Mouse (Mus musculus): ENCODE results near the gene Mrps24. TPM values are rescaled to one million over a fixed set of nuclear protein-coding genes. Genes with fewer than 3 reads are reported as not detected.

Mrps24 gene
- polyA plus RNA-seq (2011; ENCODE audit: insufficient read depth, insufficient read length, low read depth, missing spikeins) = 61.8 and 69.3 TPM in 2 replicates

GRCm38 (mm10) chr11:5715630-5716105 lies at the start of gene Mrps24:
Gene Mrps24 (minus strand): TSS chr11:5715680.
- no peaks in the 10 kb centered on the region for H3K36me3 ChIP-seq (ENCODE audit: control insufficient read depth, insufficient read depth, low read length, poor library complexity, severe bottlenecking)
- peak within 1 kb of the TSS; percentile 15; the same call in 1 of the 2 replicates for H3K9ac ChIP-seq (ENCODE audit: low read depth, poor library complexity, severe bottlenecking)

GRCm38 (mm10) chr11:5762633-5762982 lies 47.1 kb upstream of the Mrps24 start:
- H3K27me3 ChIP-seq (ENCODE audit: control insufficient read depth, insufficient read depth, low read length, poor library complexity, severe bottlenecking) = no peaks in the 10 kb centered on the region
- no peaks in the 10 kb centered on the region for H3K4me1 ChIP-seq (ENCODE audit: control insufficient read depth, insufficient read depth, low read length)
- H3K9me3 ChIP-seq (replicated peaks; ENCODE audit: control insufficient read depth, insufficient read depth, low read length, poor library complexity, severe bottlenecking) = no peaks in the 10 kb centered on the region
- peak overlapping the region; percentile 81 for H3K4me3 ChIP-seq (ENCODE audit: low read depth, low read length)
- peak overlapping the region; percentile 55 for H3K27ac ChIP-seq (ENCODE audit: insufficient read depth, low read length)
- TF ChIP-seq EP300 (IDR thresholded peaks at IDR 0.05; ENCODE audit: insufficient read depth, low read depth, low read length) (no peak), POLR2A (IDR thresholded peaks at IDR 0.05; ENCODE audit: insufficient read depth, low read length) (no peak), CTCF (IDR thresholded peaks at IDR 0.05; ENCODE audit: low read depth, low read length) (no peak)
- H3K9ac ChIP-seq (ENCODE audit: low read depth, poor library complexity, severe bottlenecking) = peak overlapping the region; percentile 67
- H3K36me3 ChIP-seq (ENCODE audit: control insufficient read depth, insufficient read depth, low read length, poor library complexity, severe bottlenecking) = peaks cover 8% of the 10 kb centered on the region

More at GRCm38 (mm10) chr11:5715630-5716105, at the start of gene Mrps24:
- no peak within 1 kb of the TSS for H3K27ac ChIP-seq (ENCODE audit: insufficient read depth, low read length)
- H3K27me3 ChIP-seq (ENCODE audit: control insufficient read depth, insufficient read depth, low read length, poor library complexity, severe bottlenecking) = no peaks in the 10 kb centered on the region
- TF ChIP-seq CTCF (IDR thresholded peaks at IDR 0.05; ENCODE audit: low read depth, low read length) = no peak
- TF ChIP-seq POLR2A (IDR thresholded peaks at IDR 0.05; ENCODE audit: insufficient read depth, low read length) = no peak
- TF ChIP-seq EP300 (IDR thresholded peaks at IDR 0.05; ENCODE audit: insufficient read depth, low read depth, low read length) = no peak
- H3K9me3 ChIP-seq (replicated peaks; ENCODE audit: control insufficient read depth, insufficient read depth, low read length, poor library complexity, severe bottlenecking) = no peaks in the 10 kb centered on the region
- peaks cover 5% of the 10 kb centered on the region for H3K4me1 ChIP-seq (ENCODE audit: control insufficient read depth, insufficient read depth, low read length)
- peak within 1 kb of the TSS; percentile 6; the same call in 1 of the 2 replicates for H3K4me3 ChIP-seq (ENCODE audit: low read depth, low read length)

- H3K4me1 ChIP-seq (ENCODE audit: control insufficient read depth, insufficient read depth, low read length) = no peaks in the 10 kb centered on the region
Measured at GRCm38 (mm10) chr11:5761820-5762632, 46.5 kb upstream of the Mrps24 start, which contains the start of gene Urgcp. Gene Urgcp (minus strand): TSS chr11:5762376.

GRCm38 (mm10) chr11:5753755-5754154 lies 38.3 kb upstream of the Mrps24 start:
- Histone ChIP-seq H3K4me1 (ENCODE audit: control insufficient read depth, insufficient read depth, low read length) (no peaks in the 10 kb centered on the region), H3K27me3 (ENCODE audit: control insufficient read depth, insufficient read depth, low read length, poor library complexity, severe bottlenecking) (no peaks in the 10 kb centered on the region), H3K9ac (ENCODE audit: low read depth, poor library complexity, severe bottlenecking) (no peak overlapping the region), H3K9me3 (replicated peaks; ENCODE audit: control insufficient read depth, insufficient read depth, low read length, poor library complexity, severe bottlenecking) (peaks cover 10% of the 10 kb centered on the region), H3K4me3 (ENCODE audit: low read depth, low read length) (no peak overlapping the region), H3K36me3 (ENCODE audit: control insufficient read depth, insufficient read depth, low read length, poor library complexity, severe bottlenecking) (no peaks in the 10 kb centered on the region), H3K27ac (ENCODE audit: insufficient read depth, low read length) (no peak overlapping the region)
- TF ChIP-seq POLR2A (IDR thresholded peaks at IDR 0.05; ENCODE audit: insufficient read depth, low read length) (no peak), CTCF (IDR thresholded peaks at IDR 0.05; ENCODE audit: low read depth, low read length) (no peak), EP300 (IDR thresholded peaks at IDR 0.05; ENCODE audit: insufficient read depth, low read depth, low read length) (peak; percentile 53; the same call in 1 of the 2 replicates)

More at GRCm38 (mm10) chr11:5761820-5762632, 46.5 kb upstream of the Mrps24 start, which contains the start of gene Urgcp:
- peak within 1 kb of the TSS; percentile 81 for H3K4me3 ChIP-seq (ENCODE audit: low read depth, low read length)
- peak within 1 kb of the TSS; percentile 55 for H3K27ac ChIP-seq (ENCODE audit: insufficient read depth, low read length)
- H3K27me3 ChIP-seq (ENCODE audit: control insufficient read depth, insufficient read depth, low read length, poor library complexity, severe bottlenecking) = no peaks in the 10 kb centered on the region
- H3K36me3 ChIP-seq (ENCODE audit: control insufficient read depth, insufficient read depth, low read length, poor library complexity, severe bottlenecking) = peaks cover 7% of the 10 kb centered on the region; the same call in 1 of the 2 replicates
- TF ChIP-seq CTCF (IDR thresholded peaks at IDR 0.05; ENCODE audit: low read depth, low read length) (no peak), EP300 (IDR thresholded peaks at IDR 0.05; ENCODE audit: insufficient read depth, low read depth, low read length) (0 out of 2 replicates have a peak, but pooled peaks have one; percentile 12), POLR2A (IDR thresholded peaks at IDR 0.05; ENCODE audit: insufficient read depth, low read length) (peak; percentile 56)
- H3K9ac ChIP-seq (ENCODE audit: low read depth, poor library complexity, severe bottlenecking) = peak within 1 kb of the TSS; percentile 67
- no peaks in the 10 kb centered on the region for H3K9me3 ChIP-seq (replicated peaks; ENCODE audit: control insufficient read depth, insufficient read depth, low read length, poor library complexity, severe bottlenecking)

- TF ChIP-seq CTCF (IDR thresholded peaks at IDR 0.05; ENCODE audit: low read depth, low read length) (no peak), EP300 (IDR thresholded peaks at IDR 0.05; ENCODE audit: insufficient read depth, low read depth, low read length) (no peak), POLR2A (IDR thresholded peaks at IDR 0.05; ENCODE audit: insufficient read depth, low read length) (no peak)
Measured at GRCm38 (mm10) chr11:5744951-5745350, 29.5 kb upstream of the Mrps24 start.

More at GRCm38 (mm10) chr11:5744951-5745350, 29.5 kb upstream of the Mrps24 start:
- H3K36me3 ChIP-seq (ENCODE audit: control insufficient read depth, insufficient read depth, low read length, poor library complexity, severe bottlenecking) = no peaks in the 10 kb centered on the region
- H3K4me1 ChIP-seq (ENCODE audit: control insufficient read depth, insufficient read depth, low read length) = no peaks in the 10 kb centered on the region
- no peaks in the 10 kb centered on the region for H3K27me3 ChIP-seq (ENCODE audit: control insufficient read depth, insufficient read depth, low read length, poor library complexity, severe bottlenecking)
- H3K27ac ChIP-seq (ENCODE audit: insufficient read depth, low read length) = no peak overlapping the region
- no peak overlapping the region for H3K4me3 ChIP-seq (ENCODE audit: low read depth, low read length)
- H3K9me3 ChIP-seq (replicated peaks; ENCODE audit: control insufficient read depth, insufficient read depth, low read length, poor library complexity, severe bottlenecking) = no peaks in the 10 kb centered on the region
- H3K9ac ChIP-seq (ENCODE audit: low read depth, poor library complexity, severe bottlenecking) = no peak overlapping the region

Measured in ES-Bruce4 (cell line).